ENCODE assay signal across 10 mouse cellular contexts in genomic region chr14:54222289-54222727, GRCm38 (mm10). TPM values are rescaled to one million over a fixed set of nuclear protein-coding genes. Genes with fewer than 3 reads are reported as not detected.
DNase-seq lines count a peak whose midpoint lies in the region; ATAC-seq and TF ChIP-seq lines count a peak whose summit lies in the region.
"Had no signal": no experiment of that assay in that cellular context is flagged by ENCODE, and none has a peak within 500 bp of the region (broad histone marks: within the 10 kb centered on the region; RNA-seq: fewer than 3 reads in every experiment).

No protein-coding gene starts in this region.

- H3K4me1 ChIP-seq in intestine, postnatal 0 days (replicated peaks; ENCODE audit: control insufficient read depth, insufficient read depth, low read length) = peaks cover 2% of the 10 kb centered on the region
- no peaks in the 10 kb centered on the region for H3K4me1 ChIP-seq in forebrain, embryonic 13.5 days

- H3K27ac ChIP-seq in intestine, postnatal 0 days (ENCODE audit: low read depth, low read length) = peak overlapping the region; percentile 82
- H3K27ac ChIP-seq in forebrain, embryonic 13.5 days = no peak overlapping the region

- no peak overlapping the region for H3K4me2 ChIP-seq in intestine, postnatal 0 days (replicated peaks; ENCODE audit: low read depth)
- no peak overlapping the region for H3K4me2 ChIP-seq in forebrain, embryonic 13.5 days
- H3K4me2 ChIP-seq: heart, embryonic 12.5 days; lung, embryonic 14.5 days had no signal

- H3K4me3 ChIP-seq in intestine, postnatal 0 days (ENCODE audit: low read depth, low read length) = no peak overlapping the region
- no peak overlapping the region for H3K4me3 ChIP-seq in forebrain, embryonic 13.5 days
- H3K4me3 ChIP-seq: heart, embryonic 12.5 days had no signal

- WGBS in intestine, postnatal 0 days = 56% methylated on average over 8 of the region's 8 CpGs
- whole genome bisulfite sequencing in forebrain, embryonic 13.5 days = 89% methylated on average over 8 of the region's 8 CpGs

- no peak overlapping the region for H3K9ac ChIP-seq in intestine, postnatal 0 days (ENCODE audit: low read depth, low read length)
- H3K9ac ChIP-seq in forebrain, embryonic 13.5 days = no peak overlapping the region
- H3K9ac ChIP-seq: heart, embryonic 12.5 days; lung, embryonic 14.5 days had no signal

- peak; percentile 97 for DNase-seq in 416B (ENCODE audit: low read depth)
- DNase-seq in CD4-positive helper T cell, adult 2 months (ENCODE audit: low read depth, low spot score) = peak; percentile 94
- DNase-seq in adrenal gland, postnatal 10 days = peak; percentile 42
- no peak for DNase-seq in lung, postnatal 4 days
- DNase-seq in kidney, postnatal 10 days = no peak
- DNase-seq: embryo, embryonic 11 days; lung, embryonic 14.5 days had no signal

- no peaks in the 10 kb centered on the region for H3K36me3 ChIP-seq in intestine, postnatal 0 days (ENCODE audit: control insufficient read depth, insufficient read depth)
- H3K36me3 ChIP-seq in forebrain, embryonic 13.5 days (ENCODE audit: poor library complexity, severe bottlenecking) = no peaks in the 10 kb centered on the region
- H3K36me3 ChIP-seq: heart, embryonic 12.5 days had no signal

- no peaks in the 10 kb centered on the region for H3K27me3 ChIP-seq in intestine, postnatal 0 days (replicated peaks; ENCODE audit: control insufficient read depth, insufficient read depth, low read length)
- no peaks in the 10 kb centered on the region for H3K27me3 ChIP-seq in forebrain, embryonic 13.5 days
- H3K27me3 ChIP-seq: heart, embryonic 12.5 days had no signal

- peak; percentile 69 for ATAC-seq in intestine, postnatal 0 days
- ATAC-seq in forebrain, embryonic 13.5 days = no peak

- H3K9me3 ChIP-seq in intestine, postnatal 0 days (ENCODE audit: control insufficient read depth) = no peaks in the 10 kb centered on the region
- no peaks in the 10 kb centered on the region for H3K9me3 ChIP-seq in forebrain, embryonic 13.5 days (replicated peaks)
- H3K9me3 ChIP-seq: heart, embryonic 12.5 days had no signal

- TF ChIP-seq CTCF in intestine, postnatal 0 days (IDR thresholded peaks at IDR 0.05; ENCODE audit: low read depth) = no peak

RNA-seq across cellular contexts. Expression of gene Dad1, which starts 31.6 kb away (rescaled TPM):
- total RNA-seq in adrenal gland, postnatal 10 days (2021) = 100 to 1,000 TPM; 171 to 191 TPM
- 484 and 492 TPM in 2 replicates for polyA plus RNA-seq in intestine, postnatal 0 days (2015; fragmentation: Nextera tagmentation; extraction: Ambion mirVana)
- 281 and 283 TPM in 2 replicates for polyA plus RNA-seq in forebrain, embryonic 13.5 days (2015; fragmentation: Nextera tagmentation; extraction: Ambion mirVana)

RNA-seq across cellular contexts. Expression of gene Abhd4, which starts 31.7 kb away (rescaled TPM):
- total RNA-seq in adrenal gland, postnatal 10 days (2021) = 100 to 1,000 TPM; 206 to 229 TPM
- polyA plus RNA-seq in intestine, postnatal 0 days (2015; fragmentation: Nextera tagmentation; extraction: Ambion mirVana) = 38.3 and 38.4 TPM in 2 replicates
- polyA plus RNA-seq in forebrain, embryonic 13.5 days (2015; fragmentation: Nextera tagmentation; extraction: Ambion mirVana) = 46.1 and 51.3 TPM in 2 replicates

Comparison
In these comparisons a context has a peak if more than half of its experiments do, and no peak if none do; other contexts are left out.
1. DNase-seq: peak in 416B (single experiment), CD4-positive helper T cell, adult 2 months (single experiment) and adrenal gland, postnatal 10 days (single experiment); none in lung, postnatal 4 days (0 of 2) and kidney, postnatal 10 days (single experiment).